Mouse (Mus musculus) CD4-positive helper T cell, adult 2 months (primary cell): ENCODE data around the gene Adgrb3.
"Not testable (repeated sequence)": the region's sequence is repeated elsewhere in the genome, so short reads cannot be mapped to it uniquely, and the experiment has no call there.

Source experiments
- DNase-seq: peaks from one replicate; pipeline ENCODE4 v3.0.0-alpha.2; 2012; ENCODE audit warnings: low read depth, missing footprints, low spot score

Adgrb3 gene

GRCm38 (mm10) chr1:25115512-25115911 lies 714.0 kb downstream of the Adgrb3 start:
- no peak for DNase-seq

GRCm38 (mm10) chr1:25107500-25108101 lies 721.9 kb downstream of the Adgrb3 start:
- DNase-seq: no peak

GRCm38 (mm10) chr1:25106679-25107078 lies 722.8 kb downstream of the Adgrb3 start:
- DNase-seq: no peak

GRCm38 (mm10) chr1:25105367-25105766 lies 724.1 kb downstream of the Adgrb3 start:
- DNase-seq: no peak

GRCm38 (mm10) chr1:25088010-25088719 lies 741.3 kb downstream of the Adgrb3 start:
- DNase-seq: no peak

GRCm38 (mm10) chr1:25085616-25086372 lies 743.7 kb downstream of the Adgrb3 start:
- no peak for DNase-seq

GRCm38 (mm10) chr1:25082377-25082776 lies 747.1 kb downstream of the Adgrb3 start:
- DNase-seq: no peak

GRCm38 (mm10) chr1:25081265-25081849 lies 748.1 kb downstream of the Adgrb3 start:
- no peak for DNase-seq

- DNase-seq: no peak
These were observed 750.1 kb downstream of the Adgrb3 start for GRCm38 (mm10) chr1:25079395-25079794.

- DNase-seq: no peak
These were observed 753.6 kb downstream of the Adgrb3 start for GRCm38 (mm10) chr1:25075952-25076351.

- no peak for DNase-seq
These were observed 765.5 kb downstream of the Adgrb3 start for GRCm38 (mm10) chr1:25063964-25064363.

- DNase-seq: no peak
These were observed 768.6 kb downstream of the Adgrb3 start for GRCm38 (mm10) chr1:25060935-25061334.

GRCm38 (mm10) chr1:25060191-25060590 lies 769.3 kb downstream of the Adgrb3 start:
- DNase-seq: no peak

- no peak for DNase-seq
These were observed 771.9 kb downstream of the Adgrb3 start for GRCm38 (mm10) chr1:25057656-25058055.

- no peak for DNase-seq
These were observed 772.3 kb downstream of the Adgrb3 start for GRCm38 (mm10) chr1:25057212-25057611.

GRCm38 (mm10) chr1:25042091-25042490 lies 787.4 kb downstream of the Adgrb3 start:
- no peak for DNase-seq

GRCm38 (mm10) chr1:25034161-25034560 lies 795.3 kb downstream of the Adgrb3 start:
- DNase-seq: no peak

GRCm38 (mm10) chr1:25033155-25034095 lies 796.1 kb downstream of the Adgrb3 start:
- DNase-seq: no peak

GRCm38 (mm10) chr1:25023156-25023555 lies 806.4 kb downstream of the Adgrb3 start:
- no peak for DNase-seq

GRCm38 (mm10) chr1:25017851-25018250 lies 811.7 kb downstream of the Adgrb3 start:
- not testable (repeated sequence) for DNase-seq
